Mouse (Mus musculus) CD4-positive, CD25-positive, alpha-beta regulatory T cell, adult 2 months (primary cell): ENCODE results near the gene Srcin1.
A peak's percentile ranks its signal among the peaks of the same experiment; 100 is the strongest.

Experiments used
- DNase-seq: peaks from one replicate; pipeline ENCODE4 v3.0.0-alpha.2; 2012; ENCODE audit warnings: low read depth, low spot score

Gene Srcin1

DNA sequence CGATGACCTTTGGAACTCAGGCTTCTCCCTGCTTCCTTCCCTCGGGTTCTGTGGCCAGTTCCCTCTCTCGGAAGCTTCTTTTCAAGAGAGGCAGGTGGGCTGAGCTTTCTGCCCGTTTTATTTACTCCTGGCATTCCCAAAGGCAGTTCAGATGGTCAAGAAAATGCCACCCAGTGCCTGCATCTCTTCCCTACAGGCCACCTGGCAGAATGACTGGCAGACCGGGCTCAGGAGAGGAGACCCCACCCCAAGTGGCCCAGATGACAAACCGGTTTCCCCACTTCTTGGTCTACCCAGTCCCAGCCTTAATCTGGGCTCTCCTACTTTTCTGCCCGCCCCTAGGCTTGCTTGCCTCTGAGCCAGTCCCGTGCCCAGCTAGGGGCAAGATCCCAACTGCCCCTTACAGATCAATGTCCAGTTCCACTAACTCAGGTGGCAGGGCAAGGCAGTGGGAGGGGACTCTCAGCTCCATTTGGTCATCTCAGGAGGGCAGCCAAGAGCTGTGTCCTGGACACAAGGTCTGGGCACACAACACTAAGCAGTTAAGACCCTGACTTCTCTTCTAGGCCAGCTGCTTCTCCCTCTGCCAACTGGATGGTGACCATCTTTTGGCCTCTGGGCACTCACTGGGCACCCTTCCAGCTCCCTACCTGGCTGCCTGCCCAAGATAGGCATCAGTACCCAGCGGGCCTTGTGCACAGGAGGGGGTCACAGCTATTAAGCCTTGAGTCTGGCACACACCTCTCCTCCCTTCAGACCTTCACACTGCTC is at the start of gene Srcin1:
TSS of gene Srcin1 (minus strand) at position 51 of the 771 bp plus-strand sequence.
- no peak for DNase-seq

DNA sequence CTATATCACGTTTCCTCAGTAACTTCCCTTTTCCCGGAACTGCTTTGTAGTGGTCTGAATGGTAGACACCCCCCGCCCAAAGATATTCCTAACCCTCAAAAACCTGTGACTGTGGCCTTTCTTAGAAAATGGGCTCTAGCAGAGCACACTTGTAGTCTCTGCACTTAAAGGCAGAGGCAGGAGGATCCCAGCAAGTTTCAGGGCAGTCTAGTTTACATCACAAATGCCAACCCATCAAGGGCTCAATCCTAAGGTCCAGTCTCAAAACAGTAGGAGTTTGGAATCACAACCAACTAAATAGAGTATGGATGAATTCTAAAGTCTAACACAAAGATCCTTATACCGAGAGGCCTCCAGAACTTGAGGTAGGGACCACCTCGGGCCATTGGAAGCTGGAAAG is 49.6 kb upstream of the Srcin1 start:
- DNase-seq, result no peak

DNA sequence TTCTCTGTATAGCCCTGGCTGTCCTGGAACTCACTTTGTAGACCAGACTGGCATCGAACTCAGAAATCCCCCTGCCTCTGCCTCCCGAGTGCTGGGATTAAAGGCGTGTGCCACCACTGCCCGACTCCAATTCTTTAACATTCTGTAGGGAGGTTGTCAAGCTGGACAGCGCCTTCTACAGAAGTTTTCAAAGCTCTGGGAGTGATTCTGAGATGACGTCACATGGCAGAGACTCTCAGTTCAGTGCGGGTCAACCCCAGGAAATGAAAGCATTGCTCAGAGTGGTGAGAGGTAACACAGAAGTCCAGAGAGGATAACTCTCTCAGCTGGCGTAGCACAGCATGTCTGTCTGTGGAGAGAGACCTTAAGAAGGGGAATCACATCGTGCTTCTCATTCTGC is 47.2 kb upstream of the Srcin1 start:
- DNase-seq, result no peak

DNA sequence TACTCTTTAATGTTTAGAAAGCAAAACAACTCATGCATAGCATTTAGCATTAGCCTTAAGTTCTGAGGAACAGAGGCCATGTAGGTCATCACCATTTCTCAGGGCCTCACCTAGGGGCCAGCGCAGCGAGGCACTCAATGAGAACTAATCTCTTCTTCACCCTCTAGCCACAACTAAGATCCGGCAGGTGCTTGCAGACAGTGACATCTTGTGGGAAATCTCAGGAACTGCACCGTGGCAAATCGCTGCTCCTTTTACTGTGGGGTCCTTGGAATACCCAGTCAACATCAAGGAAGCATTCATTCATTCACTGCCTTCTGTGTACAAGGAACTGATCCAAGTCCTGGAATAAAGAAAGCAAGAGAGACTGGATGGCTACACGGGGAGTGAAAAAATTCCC is 46.5 kb upstream of the Srcin1 start:
- DNase-seq, result peak; percentile 80

DNA sequence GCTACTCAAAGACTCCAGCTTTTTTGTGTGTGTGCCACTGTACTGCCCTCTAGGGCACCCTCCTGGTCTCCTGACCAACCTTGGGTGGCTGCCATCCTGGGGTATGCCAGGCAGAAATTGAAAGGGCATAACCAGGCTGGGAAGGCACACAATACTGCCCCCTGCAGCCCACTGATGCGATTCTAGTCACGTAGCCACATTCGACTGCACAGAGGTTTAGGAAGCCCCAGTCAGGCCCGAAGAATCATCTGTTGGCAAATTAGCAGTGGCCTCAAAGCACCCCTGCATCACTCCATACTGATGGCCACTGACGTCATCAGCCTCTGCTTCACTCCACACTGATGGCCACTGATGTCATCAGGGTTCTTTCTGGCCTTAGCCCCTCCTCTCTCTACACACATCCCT is 43.4 kb upstream of the Srcin1 start:
- DNase-seq, result peak; percentile 23

DNA sequence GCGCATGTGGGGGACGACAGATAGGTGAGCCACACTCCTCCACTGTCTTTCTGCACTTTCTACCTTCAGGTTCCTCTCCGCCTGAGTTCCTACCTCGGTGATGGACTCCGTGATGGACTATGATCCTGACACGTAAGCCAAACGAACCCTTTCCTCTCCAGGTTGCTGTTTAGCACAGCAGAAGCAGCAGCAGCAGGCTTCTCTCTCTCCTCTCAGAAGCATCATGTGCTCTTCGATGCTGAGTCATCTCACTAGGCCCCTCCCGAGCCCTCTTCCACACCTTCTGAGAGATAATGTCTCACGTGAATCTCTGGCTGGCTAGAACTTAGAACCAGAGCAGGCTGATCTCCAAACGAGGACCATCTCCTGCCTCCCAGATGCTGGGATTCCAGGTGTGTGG is 42.4 kb upstream of the Srcin1 start:
- no peak for DNase-seq

DNA sequence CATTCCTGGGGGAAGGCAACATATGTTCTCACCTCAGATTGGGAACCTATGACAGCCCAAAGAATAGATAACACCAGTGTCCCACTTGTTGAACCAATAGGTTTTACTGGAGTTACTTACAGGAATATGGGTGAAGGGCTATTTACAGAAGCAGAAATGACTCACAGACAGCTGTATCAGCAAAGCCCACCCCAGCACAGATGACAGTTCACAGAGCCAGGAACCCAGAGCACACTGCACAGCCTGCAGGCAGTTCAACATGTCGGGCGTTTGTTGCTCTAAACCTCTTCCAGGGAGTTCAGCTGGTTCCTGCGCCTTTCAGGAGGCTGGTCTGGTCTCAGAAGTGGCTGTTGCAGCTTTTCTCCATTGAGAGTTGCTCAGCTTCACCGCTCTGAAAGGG is 39.3 kb upstream of the Srcin1 start:
- DNase-seq, result no peak

DNA sequence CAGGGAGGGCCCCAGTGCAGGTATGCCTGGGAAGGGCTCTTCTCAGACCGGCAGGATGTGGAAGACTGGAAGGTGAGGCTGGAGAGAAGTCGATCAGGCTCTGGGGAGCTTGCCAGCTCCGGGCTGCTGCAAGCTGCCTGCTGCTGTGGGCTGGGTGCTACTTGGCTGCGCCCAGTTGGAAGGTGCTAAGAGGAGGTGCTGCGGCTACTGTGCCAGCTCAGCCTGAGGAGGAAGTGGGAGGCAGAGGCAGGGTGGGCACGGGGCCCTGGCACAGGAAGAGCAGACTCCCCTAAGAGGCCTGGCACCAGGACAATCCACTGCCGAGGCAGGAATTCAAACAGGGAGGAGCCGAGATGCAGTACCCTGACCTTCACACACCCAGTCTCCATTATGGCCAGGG is 35.1 kb upstream of the Srcin1 start:
- DNase-seq, result no peak

DNA sequence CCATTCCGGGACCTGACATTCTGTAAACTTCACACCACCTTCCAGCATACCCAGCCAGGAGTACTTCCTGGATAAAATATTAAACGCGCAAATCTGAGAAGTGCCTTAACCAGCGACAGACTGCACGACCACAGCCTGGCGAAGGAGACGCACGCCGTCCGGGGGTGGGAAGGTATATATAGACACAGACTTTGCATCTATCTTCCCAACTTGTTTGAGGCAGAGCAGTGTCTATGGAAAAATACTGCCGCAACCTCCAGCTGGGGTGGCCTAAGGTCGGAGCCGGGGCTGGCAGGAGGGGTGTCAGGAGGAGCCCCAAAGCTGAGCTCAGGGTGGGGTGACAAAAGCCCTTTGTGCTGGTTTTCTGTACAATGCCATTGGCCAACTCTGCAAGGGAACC is 33.8 kb upstream of the Srcin1 start:
- DNase-seq, result no peak

DNA sequence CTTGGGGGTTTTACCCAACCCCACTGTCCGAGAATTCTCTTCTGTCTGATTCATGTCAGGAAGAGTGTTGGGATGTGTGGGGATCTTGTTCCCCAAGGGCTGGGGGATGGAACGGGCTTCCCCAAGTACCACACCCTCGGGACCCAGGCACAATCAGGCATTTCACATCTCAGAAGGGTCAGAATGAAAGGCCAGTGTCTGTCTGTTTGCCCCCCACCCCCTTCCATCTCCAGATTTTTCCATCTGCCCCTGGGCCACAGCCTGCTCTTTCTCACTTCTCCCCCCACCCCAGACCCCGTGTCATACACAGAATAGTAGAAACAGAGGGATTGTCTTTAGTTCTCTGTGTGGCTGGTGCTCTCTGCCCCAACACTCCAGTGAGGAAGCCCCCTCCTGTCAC is 32.9 kb upstream of the Srcin1 start:
- no peak for DNase-seq

DNA sequence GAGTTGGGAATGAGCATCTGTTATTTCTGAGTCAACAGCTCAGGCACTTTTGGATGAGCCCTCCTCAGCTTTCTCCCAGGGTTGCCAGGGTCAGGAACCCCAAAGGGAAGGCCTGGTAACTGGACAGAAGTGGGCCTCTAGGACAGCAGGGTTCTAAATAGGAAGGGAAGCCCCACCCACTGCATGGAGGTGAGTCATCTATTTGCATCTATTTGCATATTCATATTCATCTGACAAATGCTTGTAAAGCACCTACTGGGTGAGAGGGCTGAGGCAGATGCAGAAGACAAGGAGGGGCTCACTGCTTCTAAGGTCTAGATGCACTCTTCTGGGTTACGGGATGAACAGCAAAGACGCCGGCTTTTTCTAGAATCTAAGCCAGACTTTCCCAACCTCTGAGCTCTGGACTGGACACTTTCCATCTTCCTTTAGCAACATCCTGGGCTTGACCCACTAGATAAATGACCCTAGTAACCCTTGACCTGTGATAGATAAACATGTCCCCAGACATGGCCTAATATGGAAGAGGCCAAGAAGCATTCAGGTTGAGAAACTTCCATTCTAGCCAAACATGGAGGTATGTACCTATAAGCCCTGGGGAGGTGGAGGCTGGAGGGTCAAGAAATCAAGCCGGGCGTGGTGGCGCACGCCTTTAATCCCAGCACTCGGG is 31.2 kb upstream of the Srcin1 start:
- no peak for DNase-seq

DNA sequence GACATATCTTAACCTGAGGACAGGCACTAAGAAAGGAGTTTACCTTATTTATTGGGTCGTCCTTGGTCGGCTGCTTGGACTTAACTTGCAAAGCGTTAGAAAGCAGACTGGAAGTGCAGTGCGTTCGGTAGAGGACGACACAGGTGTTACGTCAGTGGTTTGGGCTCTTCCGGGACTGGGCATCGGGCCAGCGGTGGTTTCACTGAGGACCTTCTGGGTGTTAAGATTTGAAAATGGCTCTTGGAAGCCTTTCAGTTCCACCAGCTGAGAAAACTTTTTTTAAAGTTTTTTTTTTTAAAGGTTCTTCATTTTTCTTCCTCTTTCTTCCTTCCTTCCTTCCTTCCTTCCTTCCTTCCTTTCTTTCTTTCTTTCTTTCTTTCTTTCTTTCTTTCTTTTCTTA is 27.9 kb upstream of the Srcin1 start:
- peak; percentile 20 for DNase-seq

DNA sequence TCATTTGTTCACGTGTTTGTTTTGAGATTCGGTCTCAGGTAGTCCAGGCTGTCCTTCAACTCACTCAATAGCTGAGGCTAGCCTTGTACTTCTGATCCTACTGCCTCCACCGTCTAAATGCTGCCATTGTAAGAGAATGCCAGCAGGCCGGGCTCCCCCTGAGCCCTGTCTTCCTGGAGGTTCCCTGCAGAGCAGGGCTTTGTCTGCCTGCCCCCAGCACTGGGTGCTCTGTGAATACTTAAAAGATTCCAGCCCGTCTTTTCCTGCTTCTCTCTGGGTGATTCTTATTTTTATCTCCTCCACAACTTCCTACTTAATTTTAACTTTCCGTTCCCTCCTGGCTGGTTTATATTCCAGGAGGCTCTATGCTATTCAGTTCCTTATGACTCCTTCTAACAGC is 26.2 kb upstream of the Srcin1 start:
- no peak for DNase-seq

DNA sequence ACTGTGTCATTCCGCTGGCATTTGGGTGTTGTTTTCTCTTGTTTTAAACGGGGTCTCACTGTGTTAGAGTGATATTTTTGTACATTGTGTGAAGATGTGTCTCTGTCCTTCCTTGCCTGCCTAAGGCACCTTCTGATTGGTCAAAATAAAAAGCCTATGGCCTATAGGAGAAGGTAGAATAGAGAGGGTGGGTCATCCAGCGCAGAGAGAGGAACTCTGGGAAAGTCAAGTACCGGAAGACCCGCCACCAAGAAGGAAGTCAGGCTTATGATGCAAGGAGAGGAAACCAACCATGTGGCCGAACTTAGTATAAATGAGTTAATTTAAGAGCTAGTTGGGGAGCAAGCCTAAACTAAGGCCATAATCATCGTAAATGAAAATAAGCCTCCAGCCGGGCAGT is 23.1 kb upstream of the Srcin1 start:
- DNase-seq, result no peak

DNA sequence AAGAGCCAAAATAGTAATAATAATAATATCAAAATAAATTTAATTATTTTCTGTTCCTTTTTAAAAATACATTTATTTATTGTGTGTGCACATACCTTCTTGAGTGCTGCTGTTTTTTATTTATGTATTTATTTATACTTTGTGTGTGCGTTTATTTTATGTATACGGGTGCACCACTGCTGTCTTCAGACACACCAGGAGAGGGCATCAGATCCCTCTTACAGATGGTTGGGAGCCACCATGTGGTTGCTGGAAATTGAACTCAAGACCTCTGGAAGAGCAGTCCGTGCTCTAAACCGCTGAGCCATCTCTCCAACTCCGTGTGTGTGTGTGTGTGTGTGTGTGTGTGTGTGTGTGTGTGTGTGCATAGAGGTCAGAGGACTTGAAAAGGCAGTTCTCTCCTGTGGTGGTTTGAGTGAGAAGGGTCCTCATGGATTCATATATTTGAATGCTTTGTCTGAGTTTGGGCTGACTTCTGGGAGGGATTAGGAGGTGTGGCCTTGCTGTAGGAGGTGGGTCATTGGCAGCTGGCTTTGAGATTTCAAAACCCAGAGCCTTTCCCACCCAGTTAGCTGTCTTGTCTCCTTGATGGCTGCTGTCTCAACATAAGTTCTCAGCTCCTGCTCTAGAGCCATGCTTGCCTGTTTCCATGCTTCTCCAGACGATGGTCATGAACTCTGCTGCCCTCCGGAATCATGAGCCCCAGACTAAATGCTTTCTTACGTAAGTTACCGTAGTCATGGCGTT is 22.1 kb upstream of the Srcin1 start:
- no peak for DNase-seq

DNA sequence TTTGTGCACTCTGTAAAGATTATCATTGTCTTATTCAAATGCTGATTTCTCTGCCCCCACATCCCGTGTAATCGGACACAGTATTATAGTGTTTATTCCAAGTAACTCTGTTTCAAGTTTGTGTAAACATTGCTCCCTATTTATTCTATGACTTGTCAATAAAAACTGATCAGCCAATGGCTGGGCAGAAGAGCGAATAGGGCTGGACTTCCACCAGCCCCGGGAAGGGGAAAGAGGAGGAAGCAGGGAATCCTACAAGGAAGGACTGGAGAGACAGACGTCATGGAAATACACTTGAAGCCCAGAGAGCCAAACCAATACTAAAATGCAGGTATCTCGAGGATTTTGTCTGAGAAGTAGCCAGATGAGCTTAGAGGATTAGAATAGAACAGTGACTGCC is 18.1 kb upstream of the Srcin1 start:
- DNase-seq, result no peak

DNA sequence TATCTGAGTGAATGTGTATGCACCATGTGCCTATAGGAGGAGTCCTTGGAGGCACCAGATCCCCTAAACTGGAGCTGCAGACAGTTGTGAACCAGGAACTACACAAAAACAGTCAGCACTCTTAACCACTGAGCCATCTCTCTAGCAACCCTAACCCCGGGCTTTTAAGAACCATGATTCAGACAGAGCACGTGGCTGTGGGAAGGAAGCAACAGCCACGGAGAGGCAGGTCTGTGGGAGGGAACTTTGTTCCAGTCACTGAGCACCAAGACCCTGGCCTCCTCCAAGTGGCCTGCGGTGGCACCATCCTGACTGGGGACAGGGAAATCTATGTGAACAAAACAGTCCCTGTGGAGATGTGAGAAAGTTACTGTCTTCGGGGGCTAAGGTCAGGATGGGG is 15.9 kb upstream of the Srcin1 start:
- DNase-seq, result no peak

DNA sequence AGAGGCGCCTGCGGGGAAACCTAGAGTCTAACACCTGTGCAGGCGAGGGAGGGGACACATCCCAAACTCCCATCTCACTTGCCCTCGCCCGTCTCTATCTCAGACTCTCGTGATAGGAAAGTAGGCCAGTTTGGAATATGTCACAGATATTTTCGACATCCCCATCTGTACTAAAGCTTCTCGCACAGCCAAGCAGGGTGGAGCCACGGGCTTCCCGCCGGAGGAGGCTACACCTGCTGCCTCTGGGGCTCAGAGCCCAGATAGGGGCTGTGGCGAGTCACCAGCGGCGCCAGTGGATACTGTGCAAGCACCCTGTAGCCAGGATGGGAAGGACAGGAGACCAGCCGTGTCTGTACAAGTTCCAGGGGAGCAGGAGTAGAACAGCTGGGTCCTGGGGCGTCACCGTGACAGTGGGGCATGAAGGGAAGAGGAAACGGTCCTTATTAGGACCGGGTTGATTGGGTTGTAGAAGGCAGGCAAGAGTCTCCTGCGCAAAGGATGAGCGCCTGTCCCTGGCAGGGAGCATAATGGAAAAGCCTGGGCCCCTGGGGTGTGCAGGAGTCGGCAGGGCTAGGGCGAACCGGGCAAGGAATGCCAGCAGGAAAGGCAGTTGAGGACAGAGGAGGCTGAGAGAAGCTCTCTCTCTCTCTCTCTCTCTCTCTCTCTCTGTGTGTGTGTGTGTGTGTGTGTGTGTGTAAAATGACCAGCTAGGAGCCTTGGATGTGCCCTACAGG is 14.4 kb upstream of the Srcin1 start:
- DNase-seq, result no peak

DNA sequence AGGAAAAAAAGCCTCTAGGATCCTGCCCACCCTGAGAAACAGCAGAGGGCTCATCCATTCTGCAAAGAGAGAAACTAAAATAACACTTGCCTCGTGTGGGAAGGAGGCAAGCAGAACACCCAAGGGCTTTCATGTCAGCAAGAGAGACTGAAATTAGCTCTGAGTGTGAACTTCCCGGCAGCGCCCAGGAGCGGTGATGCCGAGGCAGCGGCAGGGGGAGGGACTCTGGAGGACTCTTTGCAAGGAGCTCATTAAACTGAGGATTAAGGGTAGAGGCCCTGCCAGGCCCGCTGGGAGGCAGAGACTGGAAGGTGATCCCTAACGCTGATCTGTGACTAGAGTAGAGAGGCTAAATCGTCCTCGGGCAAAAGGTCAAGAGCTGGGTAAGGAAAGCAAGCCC is 13.2 kb upstream of the Srcin1 start:
- no peak for DNase-seq

DNA sequence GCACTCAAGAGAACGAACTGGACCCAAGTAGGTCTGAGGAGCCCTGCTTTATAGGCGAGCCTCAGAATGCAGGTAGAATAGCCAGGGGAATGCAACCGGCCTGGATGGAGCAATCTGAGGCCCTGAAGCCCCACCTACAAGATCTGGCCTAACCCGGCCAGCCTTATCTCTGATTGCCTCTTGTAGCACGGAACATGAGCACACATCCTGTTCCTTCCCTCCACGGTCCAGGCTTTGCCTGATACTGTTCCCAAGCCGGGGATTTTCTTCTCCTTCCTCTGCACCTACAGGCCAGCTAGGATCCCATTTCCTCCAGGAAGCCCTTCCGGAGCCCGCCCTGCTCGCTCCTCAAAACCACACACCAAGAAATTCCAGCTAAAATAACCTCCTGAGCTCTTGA is 9.9 kb upstream of the Srcin1 start:
- no peak for DNase-seq

DNA sequence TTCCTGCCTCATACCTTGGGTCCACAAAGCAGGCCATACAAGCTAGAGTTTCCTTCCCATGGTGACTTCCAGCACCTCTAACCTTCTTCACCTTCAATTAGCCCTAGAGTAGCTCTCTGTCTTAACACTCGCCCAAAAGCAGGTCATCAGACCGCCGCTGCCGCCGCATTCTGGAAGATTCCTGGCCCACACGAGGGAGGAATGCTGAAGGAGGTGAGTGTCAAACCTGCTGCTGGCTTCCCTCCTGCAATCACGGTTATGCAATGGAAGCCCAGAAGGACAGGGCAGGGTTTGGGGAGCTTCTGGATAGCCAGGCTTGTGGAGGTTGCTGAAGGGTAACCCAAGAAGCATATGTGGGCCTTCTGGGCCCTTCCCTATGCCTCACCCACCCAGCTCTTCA is 8.5 kb upstream of the Srcin1 start:
- no peak for DNase-seq
